Mouse (Mus musculus) ES-Bruce4 (cell line): ENCODE measurements around the gene Rnf144b.

Experiments
- CTCF ChIP-seq: IDR thresholded peaks from one replicate; pipeline ENCODE4 v1.8.1; 2011; ENCODE audit warnings: low read depth, low read length
- POLR2A ChIP-seq: IDR thresholded peaks from one replicate; pipeline ENCODE4 v1.8.1; 2011; ENCODE audit warnings: low read length; ENCODE audit not compliant: insufficient read depth

DNA sequence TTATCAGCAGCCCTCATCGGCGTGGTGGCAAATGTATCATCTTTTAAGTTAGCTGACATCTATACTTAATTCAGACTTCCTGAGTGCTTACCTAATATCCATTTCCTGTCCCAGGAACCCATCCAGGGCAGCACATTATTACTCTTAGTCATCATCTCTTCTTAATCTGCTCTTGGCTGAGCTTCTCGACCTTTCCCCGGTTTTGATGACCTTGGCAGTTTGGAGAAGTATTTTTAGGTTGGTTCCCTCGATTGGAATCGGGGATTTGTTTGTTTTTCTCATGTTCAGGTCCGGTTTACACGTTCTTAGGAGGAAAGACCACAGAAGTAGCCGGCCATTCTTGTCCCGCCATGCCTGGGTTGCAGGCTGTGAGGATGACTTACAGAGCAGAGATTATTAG is 50.4 kb downstream of the Rnf144b start:
- TF ChIP-seq CTCF (no peak), POLR2A (no peak)
